Mouse (Mus musculus) bone marrow, adult 2 months (tissue): ENCODE results near the gene Gtpbp8.

Experiments
- CTCF ChIP-seq: fragments of 200-500 bp; IDR thresholded peaks from 2 replicates; pipeline ENCODE4 v1.5.1; 2011; ENCODE audit warnings: low read length, control low read depth; ENCODE audit not compliant: control insufficient read depth, insufficient read depth
- POLR2A ChIP-seq: fragments of 200-500 bp; IDR thresholded peaks from 2 replicates; pipeline ENCODE4 v1.6.1; 2011; ENCODE audit warnings: low read depth, mild to moderate bottlenecking, control low read depth, low read length, borderline replicate concordance; ENCODE audit not compliant: control insufficient read depth

DNA sequence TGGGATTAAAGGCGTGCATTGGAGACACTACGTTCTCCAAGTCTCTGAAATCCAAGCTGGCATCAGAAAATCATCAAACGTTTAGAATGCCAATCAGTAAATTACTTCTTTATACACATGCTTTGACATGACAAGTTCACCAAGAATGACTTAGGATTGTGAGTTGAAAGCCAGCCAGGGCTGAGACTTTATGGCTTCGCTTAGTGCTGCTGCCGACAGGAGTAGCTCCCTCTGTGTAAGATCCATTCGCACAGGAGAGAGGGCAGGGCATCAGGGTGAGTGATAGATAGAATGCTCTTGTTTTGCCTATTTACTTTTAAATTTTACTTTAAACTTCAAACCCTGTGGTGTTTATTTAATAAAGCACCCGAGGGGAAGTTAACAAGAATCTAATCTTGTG lies 21.3 kb upstream of the Gtpbp8 start:
- TF ChIP-seq CTCF (no peak), POLR2A (no peak)
